Mouse (Mus musculus): ENCODE results near the gene Rasgef1b.

Gene Rasgef1b

GRCm38 (mm10) chr5:99483162-99483561 is 245.7 kb downstream of the Rasgef1b start:
- DNase-seq: no peak

GRCm38 (mm10) chr5:99482524-99482923 is 246.3 kb downstream of the Rasgef1b start:
- DNase-seq: no peak

GRCm38 (mm10) chr5:99482016-99482415 is 246.8 kb downstream of the Rasgef1b start:
- no peak for DNase-seq

- no peak for DNase-seq
Measured at GRCm38 (mm10) chr5:99480078-99481031, 248.5 kb downstream of the Rasgef1b start.

GRCm38 (mm10) chr5:99479263-99480077 is 249.4 kb downstream of the Rasgef1b start:
- DNase-seq: peak; percentile 89

- DNase-seq: peak; percentile 12
Measured at GRCm38 (mm10) chr5:99478716-99479115, 250.1 kb downstream of the Rasgef1b start.

- no peak for DNase-seq
Measured at GRCm38 (mm10) chr5:99477420-99477815, 251.4 kb downstream of the Rasgef1b start.

GRCm38 (mm10) chr5:99476640-99477419 is 252.0 kb downstream of the Rasgef1b start:
- no peak for DNase-seq

GRCm38 (mm10) chr5:99472607-99473335 is 256.1 kb downstream of the Rasgef1b start:
- peak; percentile 51 for DNase-seq

GRCm38 (mm10) chr5:99471790-99472189 is 257.1 kb downstream of the Rasgef1b start:
- DNase-seq: no peak

GRCm38 (mm10) chr5:99470613-99471012 is 258.3 kb downstream of the Rasgef1b start:
- no peak for DNase-seq

- DNase-seq: no peak
Measured at GRCm38 (mm10) chr5:99459007-99459406, 269.9 kb downstream of the Rasgef1b start.

GRCm38 (mm10) chr5:99457291-99457690 is 271.6 kb downstream of the Rasgef1b start:
- no peak for DNase-seq

GRCm38 (mm10) chr5:99451939-99452338 is 276.9 kb downstream of the Rasgef1b start:
- DNase-seq: no peak

GRCm38 (mm10) chr5:99451416-99451815 is 277.4 kb downstream of the Rasgef1b start:
- DNase-seq: no peak

- no peak for DNase-seq
Measured at GRCm38 (mm10) chr5:99450994-99451393, 277.9 kb downstream of the Rasgef1b start.

GRCm38 (mm10) chr5:99450463-99450862 is 278.4 kb downstream of the Rasgef1b start:
- DNase-seq: no peak

GRCm38 (mm10) chr5:99447481-99447880 is 281.4 kb downstream of the Rasgef1b start:
- no peak for DNase-seq

GRCm38 (mm10) chr5:99445242-99445641 is 283.6 kb downstream of the Rasgef1b start:
- DNase-seq: no peak

- DNase-seq: no peak
Measured at GRCm38 (mm10) chr5:99444777-99445176, 284.1 kb downstream of the Rasgef1b start.

GRCm38 (mm10) chr5:99440109-99440508 is 288.8 kb downstream of the Rasgef1b start:
- no peak for DNase-seq

GRCm38 (mm10) chr5:99438526-99438925 is 290.3 kb downstream of the Rasgef1b start:
- DNase-seq: peak; percentile 18

All from embryo, embryonic 11 days (tissue).